Mouse (Mus musculus) kidney, embryonic 15.5 days (tissue): ENCODE measurements at regions not wholly inside any gene's neighbourhood (a gene's known extent, or its start where the extent isn't known, plus 50 kb on each side); places are given as distances from the start of the nearest gene placed in this dataset.
"Not testable (repeated sequence)": the region's sequence is repeated elsewhere in the genome, so short reads cannot be mapped to it uniquely, and the experiment has no call there.

Source experiments
- ATAC-seq: fragments of 200-750 bp; cut with Nextera tagmentation; replicated peaks from 2 replicates; pipeline ENCODE4 v1.8.0; 2017; ENCODE audit warnings: moderate TSS enrichment; ENCODE audit not compliant: low FRiP score
- H3K27ac ChIP-seq: fragments of 300-500 bp; sonication (generic); 2 replicates; pipeline ENCODE4 v1.5.1; 2015; ENCODE audit warnings: mild to moderate bottlenecking, inconsistent platforms
- H3K27me3 ChIP-seq: fragments of 300-500 bp; sonication (generic); 2 replicates; pipeline ENCODE4 v1.6.1; 2015; ENCODE audit warnings: inconsistent platforms
- H3K36me3 ChIP-seq: fragments of 300-500 bp; sonication (generic); 2 replicates; pipeline ENCODE4 v1.6.1; 2015; ENCODE audit warnings: inconsistent platforms
- H3K4me1 ChIP-seq: fragments of 300-500 bp; sonication (generic); 2 replicates; pipeline ENCODE4 v1.6.1; 2015; ENCODE audit warnings: inconsistent platforms
- H3K4me2 ChIP-seq: fragments of 300-500 bp; sonication (generic); 2 replicates; pipeline ENCODE4 v1.6.1; 2015; ENCODE audit warnings: moderate library complexity, mild to moderate bottlenecking, inconsistent platforms
- H3K4me3 ChIP-seq: fragments of 300-500 bp; sonication (generic); replicated peaks from 2 replicates; pipeline ENCODE4 v1.5.1; 2015; ENCODE audit warnings: mild to moderate bottlenecking, inconsistent platforms
- H3K9ac ChIP-seq: fragments of 300-500 bp; sonication (generic); 2 replicates; pipeline ENCODE4 v1.6.1; 2015; ENCODE audit warnings: mild to moderate bottlenecking, inconsistent platforms
- H3K9me3 ChIP-seq: fragments of 300-500 bp; sonication (generic); replicated peaks from 2 replicates; pipeline ENCODE4 v1.6.1; 2016; ENCODE audit warnings: inconsistent platforms
- WGBS: fragments of 180-500 bp; shearing (Covaris S2); methylation state at CpG from one replicate; pipeline ENCODE4 v1.1.7; 2015; ENCODE audit warnings: mixed read lengths; 5-methylcytosine and 5-hydroxymethylcytosine counted together

GRCm38 (mm10) chr12:20614766-20615165 lies 375.5 kb upstream of the Asap2 start:
- not testable (repeated sequence) for H3K4me1 ChIP-seq, H3K36me3 ChIP-seq, H3K27ac ChIP-seq, ATAC-seq, H3K9me3 ChIP-seq, H3K9ac ChIP-seq, H3K27me3 ChIP-seq
- H3K4me2 ChIP-seq: peak overlapping the region; percentile 42; the same call in 1 of the 2 replicates
- H3K4me3 ChIP-seq: peak overlapping the region; percentile 44
- 0% methylated on average over 28 of the region's 39 CpGs for WGBS
